Mouse (Mus musculus): ENCODE data around the gene Capn12. TPM values are rescaled to one million over a fixed set of nuclear protein-coding genes. Genes with fewer than 3 reads are reported as not detected.

The Capn12 gene
- total RNA-seq, 1 experiment = 2.1 TPM

- Histone ChIP-seq H3K9ac (ENCODE audit: insufficient read depth, low read depth, low read length, poor library complexity, severe bottlenecking) (no peak overlapping the region; the same call in 1 of the 2 replicates), H3K9me3 (ENCODE audit: control insufficient read depth, insufficient read depth, low read depth, low read length) (no peaks in the 10 kb centered on the region), H3K27ac (ENCODE audit: insufficient read depth, low read depth, low read length, poor library complexity, severe bottlenecking) (no peak overlapping the region), H3K36me3 (ENCODE audit: control insufficient read depth, insufficient read depth, low read length, poor library complexity, severe bottlenecking) (no peaks in the 10 kb centered on the region), H3K4me1 (ENCODE audit: control insufficient read depth in 2 of 2, insufficient read depth in 2 of 2, low read length in 2 of 2, poor library complexity in 1 of 2) (no peaks in the 10 kb centered on the region), H3K4me3 (ENCODE audit: insufficient read depth in 1 of 2, low read depth in 1 of 2, low read length in 2 of 2, poor library complexity in 1 of 2, severe bottlenecking in 1 of 2) (no peak overlapping the region)
- DNase-seq (ENCODE audit: low read depth, low spot score) = no peak
- TF ChIP-seq CHD2 (IDR thresholded peaks at IDR 0.05; ENCODE audit: low read depth, low read length) (no peak), HCFC1 (IDR thresholded peaks at IDR 0.05; ENCODE audit: borderline replicate concordance, insufficient read depth, low read length) (no peak), MAFK (IDR thresholded peaks at IDR 0.05; ENCODE audit: insufficient read depth, low read depth, low read length) (no peak), ZC3H11A (IDR thresholded peaks at IDR 0.05; ENCODE audit: borderline replicate concordance, low read depth, low read length) (no peak), ZNF384 (IDR thresholded peaks at IDR 0.05; ENCODE audit: low read depth, low read length) (no peak)
- in situ Hi-C loops (cut with MboI; ENCODE audit: low sequenced_read_pairs in 2 of 2, unreplicated experiment in 2 of 2) = no loop called here
These were observed 42.9 kb upstream of the Capn12 start for GRCm38 (mm10) chr7:28838331-28838730.

DNA sequence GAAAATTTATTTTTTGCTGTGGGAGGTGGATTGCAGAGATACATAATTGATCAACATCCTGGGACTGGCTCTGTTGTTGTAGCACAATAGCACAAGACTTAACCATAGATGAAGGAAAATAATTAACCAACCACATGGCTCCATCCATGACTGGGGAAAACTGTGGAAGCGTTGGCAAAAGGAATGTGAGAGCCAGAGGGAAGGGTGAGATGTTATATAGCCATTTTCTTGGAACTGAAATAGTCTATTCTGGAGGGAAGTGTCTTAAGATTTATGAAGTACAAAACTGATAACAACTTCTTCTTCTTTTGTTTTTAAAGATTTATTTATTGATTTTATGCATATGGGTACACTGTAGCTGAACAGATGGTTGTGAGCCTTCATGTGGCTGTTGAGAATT, 33.9 kb upstream of the Capn12 start:
- no peak for DNase-seq (ENCODE audit: low read depth, low spot score)
- H3K4me1 ChIP-seq (ENCODE audit: control insufficient read depth in 2 of 2, insufficient read depth in 2 of 2, low read length in 2 of 2, poor library complexity in 1 of 2) = no peaks in the 10 kb centered on the region; a peak in 1 of 4 replicates
- no peaks in the 10 kb centered on the region for H3K9me3 ChIP-seq (ENCODE audit: control insufficient read depth, insufficient read depth, low read depth, low read length)
- no peaks in the 10 kb centered on the region for H3K36me3 ChIP-seq (ENCODE audit: control insufficient read depth, insufficient read depth, low read length, poor library complexity, severe bottlenecking)
- no peak overlapping the region for H3K9ac ChIP-seq (ENCODE audit: insufficient read depth, low read depth, low read length, poor library complexity, severe bottlenecking)
- no peak overlapping the region for H3K27ac ChIP-seq (ENCODE audit: insufficient read depth, low read depth, low read length, poor library complexity, severe bottlenecking)
- H3K4me3 ChIP-seq (ENCODE audit: insufficient read depth in 1 of 2, low read depth in 1 of 2, low read length in 2 of 2, poor library complexity in 1 of 2, severe bottlenecking in 1 of 2) = no peak overlapping the region
- in situ Hi-C loops (cut with MboI; ENCODE audit: low sequenced_read_pairs in 2 of 2, unreplicated experiment in 2 of 2) = no loop called here
- TF ChIP-seq HCFC1 (IDR thresholded peaks at IDR 0.05; ENCODE audit: borderline replicate concordance, insufficient read depth, low read length) (no peak), CHD2 (IDR thresholded peaks at IDR 0.05; ENCODE audit: low read depth, low read length) (no peak), ZC3H11A (IDR thresholded peaks at IDR 0.05; ENCODE audit: borderline replicate concordance, low read depth, low read length) (no peak), ZNF384 (IDR thresholded peaks at IDR 0.05; ENCODE audit: low read depth, low read length) (no peak), MAFK (IDR thresholded peaks at IDR 0.05; ENCODE audit: insufficient read depth, low read depth, low read length) (no peak)

- no peak for DNase-seq (ENCODE audit: low read depth, low spot score)
- TF ChIP-seq ZNF384 (IDR thresholded peaks at IDR 0.05; ENCODE audit: low read depth, low read length) (no peak), HCFC1 (IDR thresholded peaks at IDR 0.05; ENCODE audit: borderline replicate concordance, insufficient read depth, low read length) (no peak), ZC3H11A (IDR thresholded peaks at IDR 0.05; ENCODE audit: borderline replicate concordance, low read depth, low read length) (no peak), MAFK (IDR thresholded peaks at IDR 0.05; ENCODE audit: insufficient read depth, low read depth, low read length) (no peak), CHD2 (IDR thresholded peaks at IDR 0.05; ENCODE audit: low read depth, low read length) (no peak)
- no peaks in the 10 kb centered on the region for H3K36me3 ChIP-seq (ENCODE audit: control insufficient read depth, insufficient read depth, low read length, poor library complexity, severe bottlenecking)
- H3K4me3 ChIP-seq (ENCODE audit: insufficient read depth in 1 of 2, low read depth in 1 of 2, low read length in 2 of 2, poor library complexity in 1 of 2, severe bottlenecking in 1 of 2) = no peak overlapping the region
- no peak overlapping the region for H3K9ac ChIP-seq (ENCODE audit: insufficient read depth, low read depth, low read length, poor library complexity, severe bottlenecking)
- in situ Hi-C loops (cut with MboI; ENCODE audit: low sequenced_read_pairs in 2 of 2, unreplicated experiment in 2 of 2) = no loop called here
- H3K4me1 ChIP-seq (ENCODE audit: control insufficient read depth in 2 of 2, insufficient read depth in 2 of 2, low read length in 2 of 2, poor library complexity in 1 of 2) = no peaks in the 10 kb centered on the region; a peak in 1 of 4 replicates
- H3K9me3 ChIP-seq (ENCODE audit: control insufficient read depth, insufficient read depth, low read depth, low read length) = no peaks in the 10 kb centered on the region
- no peak overlapping the region for H3K27ac ChIP-seq (ENCODE audit: insufficient read depth, low read depth, low read length, poor library complexity, severe bottlenecking)
These were observed 31.5 kb upstream of the Capn12 start for GRCm38 (mm10) chr7:28849700-28850236.

GRCm38 (mm10) chr7:28850642-28851041, 30.6 kb upstream of the Capn12 start:
- no peak overlapping the region for H3K4me3 ChIP-seq (ENCODE audit: insufficient read depth in 1 of 2, low read depth in 1 of 2, low read length in 2 of 2, poor library complexity in 1 of 2, severe bottlenecking in 1 of 2)
- no peaks in the 10 kb centered on the region for H3K9me3 ChIP-seq (ENCODE audit: control insufficient read depth, insufficient read depth, low read depth, low read length)
- no peak for TF ChIP-seq MAFK (IDR thresholded peaks at IDR 0.05; ENCODE audit: insufficient read depth, low read depth, low read length)
- no peak for TF ChIP-seq ZNF384 (IDR thresholded peaks at IDR 0.05; ENCODE audit: low read depth, low read length)
- TF ChIP-seq HCFC1 (IDR thresholded peaks at IDR 0.05; ENCODE audit: borderline replicate concordance, insufficient read depth, low read length) = no peak
- no peak for TF ChIP-seq CHD2 (IDR thresholded peaks at IDR 0.05; ENCODE audit: low read depth, low read length)
- TF ChIP-seq ZC3H11A (IDR thresholded peaks at IDR 0.05; ENCODE audit: borderline replicate concordance, low read depth, low read length) = no peak
- DNase-seq (ENCODE audit: low read depth, low spot score) = no peak
- H3K4me1 ChIP-seq (ENCODE audit: control insufficient read depth in 2 of 2, insufficient read depth in 2 of 2, low read length in 2 of 2, poor library complexity in 1 of 2) = no peaks in the 10 kb centered on the region; a peak in 1 of 4 replicates
- in situ Hi-C loops (cut with MboI; ENCODE audit: low sequenced_read_pairs in 2 of 2, unreplicated experiment in 2 of 2) = no loop called here
- no peak overlapping the region for H3K9ac ChIP-seq (ENCODE audit: insufficient read depth, low read depth, low read length, poor library complexity, severe bottlenecking)
- H3K36me3 ChIP-seq (ENCODE audit: control insufficient read depth, insufficient read depth, low read length, poor library complexity, severe bottlenecking) = no peaks in the 10 kb centered on the region
- no peak overlapping the region for H3K27ac ChIP-seq (ENCODE audit: insufficient read depth, low read depth, low read length, poor library complexity, severe bottlenecking)

Data from ES-E14 (cell line).